Mouse (Mus musculus) adrenal gland, adult 8-10 months (tissue): ENCODE results near the gene 3830406C13Rik. TPM values are rescaled to one million over a fixed set of nuclear protein-coding genes. Genes with fewer than 3 reads are reported as not detected.
"Not testable (repeated sequence)": the region's sequence is repeated elsewhere in the genome, so short reads cannot be mapped to it uniquely, and the experiment has no call there.

ENCODE experiments used
- DNase-seq: peaks from one replicate; pipeline ENCODE4 v3.0.0; 2022
- total RNA-seq, 4 experiments: library from RNA; stranded (reverse); gene quantifications; 2 replicates each; pipeline ENCODE4 v1.2.4; 2022

The 3830406C13Rik gene
- 10 to 100 TPM; 40.2 to 50.1 (median 41.7) TPM for total RNA-seq

GRCm38 (mm10) chr14:12284141-12284912, at the start of gene 3830406C13Rik:
3830406C13Rik (plus strand) TSS chr14:12284173.
- peak; percentile 74 for DNase-seq

GRCm38 (mm10) chr14:12243726-12244125, 40.2 kb upstream of the 3830406C13Rik start:
- no peak for DNase-seq

GRCm38 (mm10) chr14:12276031-12276430, 7.9 kb upstream of the 3830406C13Rik start:
- no peak for DNase-seq

- no peak for DNase-seq
Observed at GRCm38 (mm10) chr14:12283641-12284040, 332 bp upstream of the 3830406C13Rik start, which contains the start of gene Gm49355. Gm49355 (plus strand) TSS chr14:12283976.

- not testable (repeated sequence) for DNase-seq
Observed at GRCm38 (mm10) chr14:12289747-12290146, 5.8 kb downstream of the 3830406C13Rik start.

GRCm38 (mm10) chr14:12296391-12296790, 12.4 kb downstream of the 3830406C13Rik start:
- DNase-seq, result no peak

GRCm38 (mm10) chr14:12299171-12299570, 15.2 kb downstream of the 3830406C13Rik start:
- DNase-seq, result no peak

GRCm38 (mm10) chr14:12299654-12300053, 15.7 kb downstream of the 3830406C13Rik start:
- no peak for DNase-seq

GRCm38 (mm10) chr14:12300275-12300674, 16.3 kb downstream of the 3830406C13Rik start:
- no peak for DNase-seq

GRCm38 (mm10) chr14:12300677-12301076, 16.7 kb downstream of the 3830406C13Rik start:
- DNase-seq, result no peak

- no peak for DNase-seq
Observed at GRCm38 (mm10) chr14:12303106-12303505, 19.1 kb downstream of the 3830406C13Rik start.

- no peak for DNase-seq
Observed at GRCm38 (mm10) chr14:12333622-12334021, 49.6 kb downstream of the 3830406C13Rik start.

- no peak for DNase-seq
Observed at GRCm38 (mm10) chr14:12334925-12335324, 51.0 kb downstream of the 3830406C13Rik start.

GRCm38 (mm10) chr14:12337421-12337997, 53.5 kb downstream of the 3830406C13Rik start:
- no peak for DNase-seq

- DNase-seq, result no peak
Observed at GRCm38 (mm10) chr14:12337998-12338809, 54.2 kb downstream of the 3830406C13Rik start.

- DNase-seq, result no peak
Observed at GRCm38 (mm10) chr14:12338811-12339565, 55.0 kb downstream of the 3830406C13Rik start.

GRCm38 (mm10) chr14:12340238-12341074, 56.5 kb downstream of the 3830406C13Rik start:
- DNase-seq, result no peak

GRCm38 (mm10) chr14:12341075-12341788, 57.3 kb downstream of the 3830406C13Rik start:
- no peak for DNase-seq

- DNase-seq, result no peak
Observed at GRCm38 (mm10) chr14:12341789-12342457, 58.0 kb downstream of the 3830406C13Rik start.
